Mouse (Mus musculus) stomach, postnatal 0 days (tissue): ENCODE results near the gene Btf3l4.

ENCODE experiments used
- CTCF ChIP-seq: IDR thresholded peaks from 2 replicates; pipeline ENCODE4 v1.5.1; 2016; ENCODE audit warnings: antibody characterized with exemption, low read depth, mild to moderate bottlenecking, moderate library complexity
- EP300 ChIP-seq: optimal IDR thresholded peaks from 2 replicates; pipeline ENCODE3; 2016; ENCODE audit warnings: antibody characterized with exemption

- TF ChIP-seq CTCF (no peak), EP300 (no peak)
Observed at GRCm38 (mm10) chr4:108847715-108848504, 14.5 kb upstream of the Btf3l4 start, which contains the start of gene Kti12.
